Mouse (Mus musculus) intestine, embryonic 15.5 days (tissue): ENCODE results near the gene Msrb3. TPM values are rescaled to one million over a fixed set of nuclear protein-coding genes. Genes with fewer than 3 reads are reported as not detected.

Experiments used
- ATAC-seq: fragments of 200-750 bp; cut with Nextera tagmentation; 2 replicates; pipeline ENCODE4 v1.8.0; 2017; ENCODE audit warnings: moderate TSS enrichment, moderate library complexity
- H3K27ac ChIP-seq: fragments of 300-500 bp; sonication (generic); 2 replicates; pipeline ENCODE4 v1.5.1; 2015; ENCODE audit warnings: mild to moderate bottlenecking, inconsistent platforms
- H3K27me3 ChIP-seq: fragments of 300-500 bp; sonication (generic); replicated peaks from 2 replicates; pipeline ENCODE4 v1.6.1; 2015; ENCODE audit warnings: inconsistent platforms
- H3K36me3 ChIP-seq: fragments of 300-500 bp; sonication (generic); 2 replicates; pipeline ENCODE4 v1.6.1; 2015; ENCODE audit warnings: inconsistent platforms
- H3K4me1 ChIP-seq: fragments of 300-500 bp; sonication (generic); replicated peaks from 2 replicates; pipeline ENCODE4 v1.6.1; 2015; ENCODE audit warnings: inconsistent platforms
- H3K4me2 ChIP-seq: fragments of 300-500 bp; sonication (generic); replicated peaks from 2 replicates; pipeline ENCODE4 v1.6.1; 2015; ENCODE audit warnings: mild to moderate bottlenecking, inconsistent platforms
- H3K4me3 ChIP-seq: fragments of 300-500 bp; sonication (generic); replicated peaks from 2 replicates; pipeline ENCODE4 v1.5.1; 2015; ENCODE audit warnings: inconsistent platforms
- H3K9ac ChIP-seq: fragments of 300-500 bp; sonication (generic); 2 replicates; pipeline ENCODE4 v1.6.1; 2015; ENCODE audit warnings: inconsistent platforms
- H3K9me3 ChIP-seq: fragments of 300-500 bp; sonication (generic); 2 replicates; pipeline ENCODE4 v1.6.1; 2016; ENCODE audit warnings: inconsistent platforms
- WGBS: fragments of 180-500 bp; shearing (Covaris S2); methylation state at CpG from one replicate; pipeline ENCODE4 v1.1.7; 2015; 5-methylcytosine and 5-hydroxymethylcytosine counted together
- polyA plus RNA-seq: library from polyadenylated mRNA; unstranded; fragments of >200 nt; fragmentation: Nextera tagmentation; extraction: Ambion mirVana; gene quantifications from 2 replicates; pipeline ENCODE4 v1.2.1, GENCODE M21; 2015

The Msrb3 gene
- polyA plus RNA-seq, 1 experiment from 2014 or later, result 13.1 TPM

- Histone ChIP-seq H3K4me3 (no peak overlapping the region), H3K27me3 (peaks cover 7% of the 10 kb centered on the region; the same call in 1 of the 2 replicates), H3K9ac (no peak overlapping the region), H3K27ac (peak overlapping the region; percentile 13; the same call in 1 of the 2 replicates), H3K36me3 (no peaks in the 10 kb centered on the region), H3K4me2 (peak overlapping the region; percentile 46), H3K4me1 (peaks cover 11% of the 10 kb centered on the region), H3K9me3 (no peaks in the 10 kb centered on the region)
- peak; percentile 32 for ATAC-seq
- WGBS, result 72% methylated on average over 15 of the region's 15 CpGs
Observed at GRCm38 (mm10) chr10:120894978-120895898, 3.7 kb downstream of the Msrb3 start.

GRCm38 (mm10) chr10:120893938-120894337, 5.0 kb downstream of the Msrb3 start:
- no peak overlapping the region for H3K9ac ChIP-seq
- H3K36me3 ChIP-seq, result no peaks in the 10 kb centered on the region
- H3K4me2 ChIP-seq, result no peak overlapping the region
- H3K4me3 ChIP-seq, result no peak overlapping the region
- no peak for ATAC-seq
- H3K27me3 ChIP-seq, result peaks cover 7% of the 10 kb centered on the region; the same call in 1 of the 2 replicates
- no peaks in the 10 kb centered on the region for H3K9me3 ChIP-seq
- 72% methylated on average over 4 of the region's 4 CpGs for WGBS
- peaks cover 11% of the 10 kb centered on the region for H3K4me1 ChIP-seq
- H3K27ac ChIP-seq, result no peak overlapping the region

- ATAC-seq, result no peak
- no peaks in the 10 kb centered on the region for H3K36me3 ChIP-seq
- no peak overlapping the region for H3K27ac ChIP-seq
- no peak overlapping the region for H3K9ac ChIP-seq
- no peaks in the 10 kb centered on the region for H3K27me3 ChIP-seq
- peaks cover 9% of the 10 kb centered on the region for H3K4me1 ChIP-seq
- no peak overlapping the region for H3K4me2 ChIP-seq
- 98% methylated on average over 4 of the region's 4 CpGs for WGBS
- H3K4me3 ChIP-seq, result no peak overlapping the region
- no peaks in the 10 kb centered on the region for H3K9me3 ChIP-seq
Observed at GRCm38 (mm10) chr10:120891131-120891530, 7.8 kb downstream of the Msrb3 start.

DNA sequence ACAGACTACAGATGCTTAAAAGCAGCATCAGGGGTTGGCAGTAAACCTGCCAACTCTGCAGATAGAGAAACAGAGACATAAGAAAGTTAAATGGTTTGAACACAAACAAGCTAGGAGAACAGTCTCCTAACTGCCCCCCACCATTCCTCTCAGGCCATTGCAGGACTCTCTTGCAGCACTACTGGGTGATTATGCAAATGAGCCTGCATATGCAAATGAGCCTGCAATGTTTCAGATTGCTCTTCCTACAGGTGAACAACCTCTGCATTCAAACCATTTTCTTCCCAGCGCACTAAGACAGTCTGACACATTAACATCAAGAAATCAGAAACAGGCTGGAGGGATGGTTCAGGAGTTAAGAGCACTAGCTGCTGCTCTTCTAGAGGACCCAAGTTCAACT, 8.3 kb downstream of the Msrb3 start:
- Histone ChIP-seq H3K9me3 (no peaks in the 10 kb centered on the region), H3K27me3 (no peaks in the 10 kb centered on the region), H3K4me2 (no peak overlapping the region), H3K4me1 (peaks cover 5% of the 10 kb centered on the region; the same call in 1 of the 2 replicates), H3K27ac (no peak overlapping the region), H3K36me3 (no peaks in the 10 kb centered on the region), H3K9ac (no peak overlapping the region), H3K4me3 (no peak overlapping the region)
- no peak for ATAC-seq
- WGBS, result 93% methylated on average over 1 of the region's 1 CpGs

- Histone ChIP-seq H3K4me3 (no peak overlapping the region), H3K4me1 (peaks cover 4% of the 10 kb centered on the region; the same call in 1 of the 2 replicates), H3K9ac (no peak overlapping the region), H3K27ac (no peak overlapping the region), H3K27me3 (no peaks in the 10 kb centered on the region), H3K36me3 (no peaks in the 10 kb centered on the region), H3K9me3 (no peaks in the 10 kb centered on the region), H3K4me2 (no peak overlapping the region)
- 91% methylated on average over 8 of the region's 8 CpGs for WGBS
- ATAC-seq, result no peak
Observed at GRCm38 (mm10) chr10:120888531-120888930, 10.4 kb downstream of the Msrb3 start.

GRCm38 (mm10) chr10:120884220-120884619, 14.7 kb downstream of the Msrb3 start:
- Histone ChIP-seq H3K36me3 (no peaks in the 10 kb centered on the region), H3K4me2 (no peak overlapping the region), H3K4me1 (0 out of 2 replicates have a peak, but pooled peaks cover 6% of the 10 kb centered on the region), H3K9ac (no peak overlapping the region), H3K9me3 (no peaks in the 10 kb centered on the region), H3K4me3 (no peak overlapping the region), H3K27me3 (no peaks in the 10 kb centered on the region), H3K27ac (no peak overlapping the region)
- 92% methylated on average over 14 of the region's 14 CpGs for WGBS
- no peak for ATAC-seq

DNA sequence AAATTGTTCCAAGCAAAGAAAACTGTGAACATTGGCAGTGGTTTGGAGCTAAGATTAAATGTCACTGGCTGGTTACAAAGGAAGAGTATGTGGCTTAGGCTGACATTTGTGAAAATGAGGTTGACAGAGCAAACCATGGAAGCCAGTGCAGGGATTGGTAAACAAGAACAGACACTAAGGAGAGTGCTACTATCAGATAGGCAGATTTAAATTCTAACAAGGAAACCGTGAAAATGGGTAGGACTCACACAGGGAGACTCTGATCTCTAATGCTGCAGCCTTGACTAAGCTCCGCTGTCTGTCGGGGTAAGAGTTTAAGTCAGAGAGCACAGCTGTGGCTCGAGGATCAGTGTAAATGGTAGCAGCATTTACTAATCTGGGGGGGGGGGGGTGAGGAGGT, 15.2 kb downstream of the Msrb3 start:
- Histone ChIP-seq H3K9me3 (no peaks in the 10 kb centered on the region), H3K4me2 (no peak overlapping the region), H3K9ac (no peak overlapping the region), H3K4me3 (no peak overlapping the region), H3K36me3 (no peaks in the 10 kb centered on the region), H3K27ac (no peak overlapping the region), H3K4me1 (0 out of 2 replicates have a peak, but pooled peaks cover 6% of the 10 kb centered on the region), H3K27me3 (no peaks in the 10 kb centered on the region)
- 66% methylated on average over 4 of the region's 4 CpGs for WGBS
- no peak for ATAC-seq

DNA sequence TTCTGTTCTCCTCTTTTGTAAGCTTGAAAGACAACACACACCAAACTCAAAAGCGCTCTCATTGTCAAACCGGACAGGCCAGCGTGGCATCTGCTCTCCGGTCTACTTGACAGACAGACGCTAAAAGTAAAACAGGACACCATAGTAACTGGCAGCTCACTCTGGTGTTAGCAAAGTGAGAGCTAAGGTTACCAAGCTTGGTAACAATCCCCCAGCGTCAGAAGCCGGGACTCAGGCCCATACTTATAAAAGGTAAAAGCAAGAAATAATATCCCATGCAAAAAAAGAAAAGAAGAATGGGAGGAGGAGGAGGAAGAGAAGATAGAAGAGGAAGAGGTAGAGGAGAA, 15.9 kb downstream of the Msrb3 start:
- peak overlapping the region; percentile 12; the same call in 1 of the 2 replicates for H3K4me3 ChIP-seq
- ATAC-seq, result peak; percentile 10; the same call in 1 of the 2 replicates
- 5% methylated on average over 7 of the region's 7 CpGs for WGBS
- no peaks in the 10 kb centered on the region for H3K27me3 ChIP-seq
- peak overlapping the region; percentile 57 for H3K4me2 ChIP-seq
- H3K9me3 ChIP-seq, result no peaks in the 10 kb centered on the region
- 0 out of 2 replicates have a peak, but pooled peaks cover 6% of the 10 kb centered on the region for H3K4me1 ChIP-seq
- H3K27ac ChIP-seq, result peak overlapping the region; percentile 64; the same call in 1 of the 2 replicates
- no peaks in the 10 kb centered on the region for H3K36me3 ChIP-seq
- 0 out of 2 replicates have a peak overlapping the region, but pooled peaks have one; percentile 26 for H3K9ac ChIP-seq

DNA sequence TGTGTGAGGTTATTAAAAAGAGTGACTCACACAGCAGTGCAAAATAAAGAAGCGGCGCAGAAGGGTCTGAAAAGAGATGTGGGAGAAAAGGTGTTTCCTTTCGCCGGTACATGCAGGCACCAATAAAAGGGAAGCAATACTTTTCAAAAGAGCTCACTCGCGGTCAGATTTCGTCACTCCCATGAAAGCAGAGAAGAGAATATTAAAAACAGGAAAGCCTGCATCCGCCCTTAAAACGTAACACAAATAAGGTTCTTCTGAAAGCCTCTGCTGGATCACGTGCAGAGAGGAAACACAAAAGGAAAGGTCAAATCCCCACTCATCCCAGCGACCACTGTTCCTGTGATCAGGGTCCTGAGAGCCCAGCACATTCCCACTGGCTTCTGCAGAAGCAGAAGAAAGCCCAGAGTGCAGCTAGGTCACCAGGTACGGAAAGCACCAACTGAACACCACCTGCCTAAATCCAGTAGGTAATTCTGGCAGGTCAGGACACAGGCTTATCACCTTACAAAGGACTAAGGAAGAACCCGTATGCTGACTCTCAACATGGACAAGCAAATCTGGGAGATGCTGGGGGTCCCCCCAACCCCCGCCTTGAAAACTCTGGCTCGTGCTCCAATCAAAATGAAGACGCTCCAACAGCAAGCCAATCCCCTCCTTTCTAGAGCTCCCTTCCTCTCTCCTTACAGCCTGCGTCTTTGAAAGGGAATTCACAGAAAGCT, 16.4 kb downstream of the Msrb3 start:
- no peaks in the 10 kb centered on the region for H3K27me3 ChIP-seq
- 0 out of 2 replicates have a peak overlapping the region, but pooled peaks have one; percentile 26 for H3K9ac ChIP-seq
- H3K27ac ChIP-seq, result peak overlapping the region; percentile 64; the same call in 1 of the 2 replicates
- 21% methylated on average over 17 of the region's 17 CpGs for WGBS
- ATAC-seq, result peak; percentile 75
- no peaks in the 10 kb centered on the region for H3K36me3 ChIP-seq
- H3K4me2 ChIP-seq, result peak overlapping the region; percentile 57
- 0 out of 2 replicates have a peak, but pooled peaks cover 6% of the 10 kb centered on the region for H3K4me1 ChIP-seq
- H3K4me3 ChIP-seq, result peak overlapping the region; percentile 12; the same call in 1 of the 2 replicates
- H3K9me3 ChIP-seq, result no peaks in the 10 kb centered on the region

- no peak overlapping the region for H3K9ac ChIP-seq
- ATAC-seq, result peak; percentile 5; the same call in 1 of the 2 replicates
- H3K9me3 ChIP-seq, result no peaks in the 10 kb centered on the region
- peak overlapping the region; percentile 42; the same call in 1 of the 2 replicates for H3K27ac ChIP-seq
- H3K27me3 ChIP-seq, result no peaks in the 10 kb centered on the region
- H3K4me3 ChIP-seq, result 0 out of 2 replicates have a peak overlapping the region, but pooled peaks have one; percentile 12
- H3K36me3 ChIP-seq, result no peaks in the 10 kb centered on the region
- WGBS, result 61% methylated on average over 20 of the region's 20 CpGs
- H3K4me2 ChIP-seq, result peak overlapping the region; percentile 47
- H3K4me1 ChIP-seq, result peaks cover 29% of the 10 kb centered on the region
Observed at GRCm38 (mm10) chr10:120876549-120877270, 22.2 kb downstream of the Msrb3 start.

DNA sequence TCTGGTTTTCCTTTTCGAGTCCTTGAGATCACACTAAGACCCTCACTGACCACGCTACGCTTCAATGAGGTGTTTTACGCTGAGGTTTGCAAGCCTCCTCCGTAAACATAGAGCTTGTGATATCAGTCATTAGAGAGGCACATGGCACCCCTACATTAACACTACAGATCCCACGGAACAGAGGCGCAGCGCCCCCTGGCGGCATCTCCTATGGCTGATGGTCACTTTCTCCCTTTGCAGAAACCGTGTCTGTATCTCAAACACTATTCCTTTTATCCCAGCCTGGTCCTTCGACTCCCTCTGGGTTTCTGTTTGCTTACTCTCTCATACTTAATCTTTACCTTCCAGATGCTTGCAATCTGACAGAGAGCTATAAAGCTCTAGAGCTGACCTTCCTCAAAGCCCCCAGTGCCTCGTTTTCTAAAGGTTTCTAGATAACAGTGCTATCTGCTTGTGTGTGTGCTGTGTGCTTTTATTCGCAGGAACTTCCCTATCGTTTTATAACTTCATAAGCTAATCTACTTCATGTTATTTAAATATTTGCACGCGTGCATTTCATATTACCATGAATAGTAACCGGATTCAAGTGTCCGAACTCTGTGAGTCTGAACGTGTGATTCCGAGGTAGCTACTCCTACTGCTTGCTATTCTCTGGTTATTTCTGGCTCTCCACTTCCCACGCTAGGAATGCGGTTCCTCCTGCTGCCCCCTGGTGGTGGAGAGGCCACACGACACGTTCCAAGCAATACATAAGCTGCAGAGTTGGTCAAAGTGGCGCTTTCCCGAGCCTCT, 23.0 kb downstream of the Msrb3 start:
- Histone ChIP-seq H3K9me3 (no peaks in the 10 kb centered on the region), H3K4me1 (peaks cover 29% of the 10 kb centered on the region), H3K4me2 (peak overlapping the region; percentile 47), H3K27ac (peak overlapping the region; percentile 42; the same call in 1 of the 2 replicates), H3K4me3 (peak overlapping the region; percentile 12; the same call in 1 of the 2 replicates), H3K27me3 (no peaks in the 10 kb centered on the region), H3K36me3 (no peaks in the 10 kb centered on the region), H3K9ac (no peak overlapping the region)
- WGBS, result 13% methylated on average over 26 of the region's 26 CpGs
- ATAC-seq, result peak; percentile 74
